ENCODE assay signal across 12 mouse cellular contexts in the genomic region with DNA sequence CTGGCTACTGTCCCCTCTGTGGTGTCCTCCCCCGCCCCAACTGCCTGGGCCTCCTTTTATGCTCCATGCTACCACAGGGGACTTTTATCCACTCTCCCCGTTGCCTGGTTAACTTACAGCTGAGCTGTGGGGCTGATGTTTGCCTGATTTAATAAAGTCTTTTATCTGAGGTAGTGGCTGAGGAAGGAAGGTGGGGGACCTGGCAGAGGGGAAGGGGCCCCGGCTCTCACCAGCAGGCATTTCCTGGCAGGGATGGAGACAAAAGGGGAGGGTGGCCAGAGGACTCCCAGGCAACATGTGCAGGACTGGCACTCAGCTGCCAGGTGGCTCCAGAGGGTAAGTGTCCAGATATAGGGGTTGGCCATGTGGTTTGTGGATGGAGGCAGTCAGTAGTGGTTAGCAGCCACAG. TPM values are rescaled to one million over a fixed set of nuclear protein-coding genes. Genes with fewer than 3 reads are reported as not detected.
DNase-seq lines count a peak whose midpoint lies in the region; ATAC-seq lines count a peak whose summit lies in the region.
"Had no signal": no experiment of that assay in that cellular context is flagged by ENCODE, and none has a peak within 500 bp of the region (broad histone marks: within the 10 kb centered on the region; RNA-seq: fewer than 3 reads in every experiment).

No protein-coding gene starts in this region.

- peak overlapping the region; percentile 20; the same call in 1 of the 2 replicates for H3K4me2 ChIP-seq in neural tube, embryonic 12.5 days (replicated peaks)
- H3K4me2 ChIP-seq: lung, embryonic 14.5 days had no signal

- no peaks in the 10 kb centered on the region for H3K9me3 ChIP-seq in neural tube, embryonic 12.5 days
- H3K9me3 ChIP-seq in midbrain, embryonic 10.5 days (replicated peaks) = no peaks in the 10 kb centered on the region

- DNase-seq in neural tube, embryonic 10.5 days (ENCODE audit: extremely low spot score, low spot score) = no peak
- DNase-seq in forelimb bud, embryonic 11.5 days (ENCODE audit: low read depth, low spot score) = peak; percentile 26
- DNase-seq in midbrain, embryonic 10.5 days (ENCODE audit: low spot score) = peak; percentile 30
- no peak for DNase-seq in gastrocnemius, postnatal 36 days
- no peak for DNase-seq in kidney, adult 11 months
- DNase-seq in yolk sac, embryonic 10.5 days (ENCODE audit: low spot score) = no peak
- DNase-seq: gastrocnemius, postnatal 10 days; heart, postnatal 14 days; kidney, postnatal 25 days; lung, embryonic 14.5 days had no signal

- H3K27ac ChIP-seq in neural tube, embryonic 12.5 days = no peak overlapping the region
- H3K27ac ChIP-seq in midbrain, embryonic 10.5 days (replicated peaks) = peak overlapping the region; percentile 68

- intact Hi-C loops in gastrocnemius, postnatal 36 days (cut with DNase I) = no loop called here

- ATAC-seq in neural tube, embryonic 12.5 days (ENCODE audit: low FRiP score, low read depth) = peak; percentile 32; the same call in 1 of the 2 replicates

- 26% methylated on average over 3 of the region's 3 CpGs for WGBS in neural tube, embryonic 12.5 days
- WGBS in midbrain, embryonic 10.5 days = 21% methylated on average over 3 of the region's 3 CpGs

- no peak overlapping the region for H3K4me3 ChIP-seq in neural tube, embryonic 12.5 days
- peak overlapping the region; percentile 17; the same call in 1 of the 2 replicates for H3K4me3 ChIP-seq in midbrain, embryonic 10.5 days

- peaks cover 90% of the 10 kb centered on the region for H3K27me3 ChIP-seq in neural tube, embryonic 12.5 days (replicated peaks)
- H3K27me3 ChIP-seq in midbrain, embryonic 10.5 days (ENCODE audit: low read depth, poor library complexity, severe bottlenecking) = peaks cover 99% of the 10 kb centered on the region

- H3K9ac ChIP-seq in neural tube, embryonic 12.5 days = no peak overlapping the region
- H3K9ac ChIP-seq: lung, embryonic 14.5 days had no signal

- H3K36me3 ChIP-seq in neural tube, embryonic 12.5 days = no peaks in the 10 kb centered on the region
- no peaks in the 10 kb centered on the region for H3K36me3 ChIP-seq in midbrain, embryonic 10.5 days

- peaks cover 19% of the 10 kb centered on the region for H3K4me1 ChIP-seq in neural tube, embryonic 12.5 days
- peaks cover 53% of the 10 kb centered on the region for H3K4me1 ChIP-seq in midbrain, embryonic 10.5 days

RNA-seq across cellular contexts. Expression of a gene that starts 51.4 kb away (rescaled TPM):
- 2.9 TPM in 2 replicates for polyA plus RNA-seq in neural tube, embryonic 12.5 days (2016; fragmentation: Nextera tagmentation; extraction: Ambion mirVana)
- polyA plus RNA-seq in midbrain, embryonic 10.5 days (2016; fragmentation: Nextera tagmentation; extraction: Ambion mirVana) = 7.4 and 7.6 TPM in 2 replicates
- total RNA-seq in gastrocnemius, postnatal 36 days (2021) = not detected
- total RNA-seq: gastrocnemius, postnatal 10 days; heart, postnatal 14 days had no signal
- polyA plus RNA-seq: lung, embryonic 14.5 days; stomach, embryonic 14.5 days had no signal

Comparison
In these comparisons a context has a peak if more than half of its experiments do, and no peak if none do; other contexts are left out.
1. DNase-seq: peak in forelimb bud, embryonic 11.5 days (single experiment) and midbrain, embryonic 10.5 days (single experiment); none in neural tube, embryonic 10.5 days (single experiment), gastrocnemius, postnatal 36 days (0 of 2), kidney, adult 11 months (single experiment) and yolk sac, embryonic 10.5 days (single experiment).